Mouse (Mus musculus) neural tube, embryonic 14.5 days (tissue): Measurements from ENCODE around the gene Arhgap9. TPM values are rescaled to one million over a fixed set of nuclear protein-coding genes. Genes with fewer than 3 reads are reported as not detected.

Source experiments
- ATAC-seq: fragments of 200-750 bp; cut with Nextera tagmentation; 2 replicates; pipeline ENCODE4 v1.8.0; 2017; ENCODE audit warnings: low read depth, mild to moderate bottlenecking, moderate TSS enrichment, moderate library complexity
- H3K27ac ChIP-seq: fragments of 300-500 bp; sonication (generic); 2 replicates; pipeline ENCODE4 v1.5.1; 2014; ENCODE audit warnings: low read depth, mild to moderate bottlenecking, control low read depth, low read length, moderate library complexity, mixed read lengths
- H3K27me3 ChIP-seq: fragments of 300-500 bp; sonication (generic); 2 replicates; pipeline ENCODE4 v1.6.1; 2014; ENCODE audit warnings: low read length; ENCODE audit not compliant: control insufficient read depth, insufficient read depth
- H3K36me3 ChIP-seq: fragments of 300-500 bp; sonication (generic); 2 replicates; pipeline ENCODE4 v1.6.1; 2014; ENCODE audit warnings: low read length, mixed read lengths; ENCODE audit not compliant: control insufficient read depth, insufficient read depth
- H3K4me1 ChIP-seq: fragments of 300-500 bp; sonication (generic); 2 replicates; pipeline ENCODE4 v1.6.1; 2014; ENCODE audit warnings: low read length; ENCODE audit not compliant: control insufficient read depth, insufficient read depth
- H3K4me2 ChIP-seq: fragments of 300-500 bp; sonication (generic); 2 replicates; pipeline ENCODE4 v1.6.1; 2014; ENCODE audit warnings: mild to moderate bottlenecking, low read depth, low read length, control low read depth
- H3K4me3 ChIP-seq: fragments of 300-500 bp; sonication (generic); 2 replicates; pipeline ENCODE4 v1.5.1; 2014; ENCODE audit warnings: low read depth, low read length, control low read depth, mixed read lengths
- H3K9ac ChIP-seq: fragments of 300-500 bp; sonication (generic); replicated peaks from 2 replicates; pipeline ENCODE4 v1.6.1; 2014; ENCODE audit warnings: low read depth, mild to moderate bottlenecking, control low read depth, low read length, mixed read lengths
- H3K9me3 ChIP-seq: fragments of 300-500 bp; sonication (generic); 2 replicates; pipeline ENCODE4 v1.6.1; 2016; ENCODE audit warnings: low read length; ENCODE audit not compliant: control insufficient read depth
- WGBS: fragments of 180-500 bp; shearing (Covaris S2); extraction: QIAGEN DNeasy Blood & Tissue Kit; methylation state at CpG from one replicate; pipeline ENCODE4 v1.1.7; 2014; 5-methylcytosine and 5-hydroxymethylcytosine counted together
- polyA plus RNA-seq: library from polyadenylated mRNA; unstranded; fragments of >200 nt; fragmentation: Nextera tagmentation; extraction: Ambion mirVana; gene quantifications from 2 replicates; pipeline ENCODE4 v1.2.1, GENCODE M21; 2014

Gene Arhgap9
- polyA plus RNA-seq, 1 experiment from 2014 or later, result 0.42 TPM

DNA sequence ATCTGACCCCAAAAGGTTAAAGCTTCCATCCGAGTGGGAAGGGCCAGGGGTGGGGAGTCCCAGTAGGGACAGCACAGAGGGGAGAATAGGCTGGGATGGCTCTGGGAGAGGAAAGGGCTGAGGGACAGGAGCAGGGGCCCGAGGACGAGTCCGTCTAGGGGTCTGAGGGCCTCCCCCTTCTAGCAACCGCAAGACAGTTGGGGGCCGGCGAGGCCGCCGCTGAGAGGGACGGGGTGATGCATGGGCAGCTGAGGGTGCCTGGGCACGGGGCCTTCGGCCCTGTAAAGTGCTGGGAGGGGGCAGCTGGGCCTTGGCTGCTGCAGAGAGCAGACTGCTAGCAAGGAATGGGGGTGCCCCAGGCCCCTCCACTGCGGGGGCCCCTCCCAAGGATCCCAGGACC, 36.1 kb upstream of the Arhgap9 start:
- Histone ChIP-seq H3K27me3 (no peaks in the 10 kb centered on the region), H3K27ac (no peak overlapping the region), H3K36me3 (peaks cover 52% of the 10 kb centered on the region), H3K9me3 (no peaks in the 10 kb centered on the region), H3K4me2 (no peak overlapping the region), H3K9ac (no peak overlapping the region), H3K4me3 (no peak overlapping the region), H3K4me1 (peaks cover 33% of the 10 kb centered on the region)
- ATAC-seq, result no peak
- 77% methylated on average over 13 of the region's 13 CpGs for WGBS

DNA sequence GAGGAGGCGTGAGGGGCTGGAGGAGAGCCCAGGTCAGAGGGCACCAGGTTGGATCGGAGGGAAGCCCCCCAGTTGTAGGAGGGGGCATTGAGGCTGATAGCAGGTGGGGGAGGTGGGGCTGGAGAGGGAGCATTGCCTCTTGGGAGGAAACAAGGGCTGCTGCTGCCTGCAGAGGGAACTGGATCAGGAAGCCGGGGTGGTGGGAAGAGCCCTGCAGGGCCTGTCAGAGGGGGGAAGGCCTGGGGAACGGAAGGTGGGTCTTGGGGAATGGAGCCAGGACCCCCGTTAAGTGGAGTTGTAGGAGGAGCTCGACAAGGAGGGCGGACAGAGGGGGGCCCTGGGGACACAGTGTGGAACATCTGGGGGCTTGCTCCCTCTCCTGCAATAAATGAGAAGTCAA, 35.6 kb upstream of the Arhgap9 start:
- WGBS, result 64% methylated on average over 7 of the region's 7 CpGs
- H3K9me3 ChIP-seq, result no peaks in the 10 kb centered on the region
- peaks cover 48% of the 10 kb centered on the region for H3K36me3 ChIP-seq
- no peak for ATAC-seq
- H3K4me1 ChIP-seq, result peaks cover 33% of the 10 kb centered on the region
- no peaks in the 10 kb centered on the region for H3K27me3 ChIP-seq
- H3K4me3 ChIP-seq, result no peak overlapping the region
- H3K9ac ChIP-seq, result no peak overlapping the region; the same call in 1 of the 2 replicates
- H3K27ac ChIP-seq, result no peak overlapping the region
- no peak overlapping the region for H3K4me2 ChIP-seq

DNA sequence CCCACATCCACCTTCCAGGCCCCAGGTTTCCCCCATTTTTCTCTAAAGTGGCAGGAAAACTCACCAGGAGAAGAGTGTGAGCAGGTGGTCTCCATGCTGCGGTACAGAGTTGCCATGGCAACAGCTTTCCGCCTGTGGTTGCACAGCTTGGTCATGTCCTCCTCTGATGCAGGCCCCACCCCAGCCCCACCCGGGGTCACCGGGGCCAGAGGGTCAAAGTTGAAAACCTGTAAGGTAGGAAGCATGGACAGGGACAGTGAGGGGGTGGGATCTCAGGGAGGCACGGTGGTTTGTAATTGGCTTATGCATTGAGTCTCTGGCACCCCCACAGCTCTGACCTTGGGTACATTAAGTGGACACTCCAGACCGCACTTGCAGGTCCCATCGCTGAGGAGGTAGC, 35.0 kb upstream of the Arhgap9 start:
- ATAC-seq, result no peak
- no peak overlapping the region; the same call in 1 of the 2 replicates for H3K9ac ChIP-seq
- H3K4me1 ChIP-seq, result peaks cover 38% of the 10 kb centered on the region
- H3K4me3 ChIP-seq, result no peak overlapping the region; the same call in 1 of the 2 replicates
- H3K9me3 ChIP-seq, result no peaks in the 10 kb centered on the region
- no peak overlapping the region for H3K27ac ChIP-seq
- no peaks in the 10 kb centered on the region for H3K27me3 ChIP-seq
- H3K36me3 ChIP-seq, result peaks cover 44% of the 10 kb centered on the region
- 46% methylated on average over 7 of the region's 7 CpGs for WGBS
- H3K4me2 ChIP-seq, result peak overlapping the region; percentile 91

DNA sequence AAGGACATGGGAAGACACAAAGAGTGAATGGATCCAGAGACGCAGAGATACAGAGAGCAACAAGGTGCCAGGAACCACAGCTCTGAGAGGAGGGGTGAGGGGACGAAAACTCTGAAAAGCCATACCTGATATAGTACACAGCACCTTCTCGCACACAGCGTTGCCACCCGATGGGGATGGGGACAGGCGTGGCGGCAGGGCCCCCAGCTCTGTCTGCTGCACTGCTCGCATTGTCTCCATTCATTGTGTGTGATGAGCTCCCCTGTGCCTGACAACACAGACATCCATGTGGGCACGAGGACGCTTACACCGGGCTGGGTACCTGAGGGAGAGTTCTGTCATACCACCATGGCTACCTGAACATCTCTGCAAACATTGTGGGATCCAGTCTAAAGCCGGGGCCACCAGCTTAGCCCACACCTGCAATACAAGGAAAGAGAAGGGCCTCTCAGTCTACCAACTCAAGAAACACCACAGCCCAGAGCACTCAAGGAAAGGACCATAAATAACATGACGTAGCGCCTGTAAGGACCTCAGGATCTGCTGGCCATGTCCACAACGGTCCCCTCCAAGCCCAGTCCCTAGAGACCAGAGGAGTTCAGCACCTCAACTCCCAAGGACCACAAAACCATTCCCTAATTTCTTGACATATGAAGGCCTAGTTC, 34.4 kb upstream of the Arhgap9 start:
- ATAC-seq, result no peak
- Histone ChIP-seq H3K36me3 (peaks cover 37% of the 10 kb centered on the region), H3K27me3 (no peaks in the 10 kb centered on the region), H3K4me2 (peak overlapping the region; percentile 91), H3K9ac (peak overlapping the region; percentile 84), H3K4me1 (peaks cover 44% of the 10 kb centered on the region), H3K27ac (peak overlapping the region; percentile 96), H3K4me3 (peak overlapping the region; percentile 64), H3K9me3 (no peaks in the 10 kb centered on the region)
- WGBS, result 63% methylated on average over 15 of the region's 15 CpGs

DNA sequence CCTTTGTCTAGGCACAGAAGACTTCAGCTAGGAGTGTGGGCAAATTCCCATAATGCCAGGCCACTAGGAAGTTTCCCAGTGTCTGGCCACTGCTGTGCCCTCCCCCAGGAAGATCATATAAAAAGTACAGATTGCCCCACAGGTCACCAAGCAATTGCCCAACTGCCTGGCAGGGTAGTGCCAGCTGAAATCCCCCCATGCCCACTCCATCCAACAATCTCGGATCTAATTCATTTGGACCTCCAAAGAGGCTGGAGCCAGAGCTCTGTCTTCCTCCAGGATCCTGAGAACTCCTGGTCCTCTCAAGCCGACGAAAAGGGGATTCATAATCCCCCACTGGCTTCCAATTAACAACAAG, 33.8 kb upstream of the Arhgap9 start:
- peak overlapping the region; percentile 84 for H3K9ac ChIP-seq
- 1% methylated on average over 3 of the region's 3 CpGs for WGBS
- H3K4me1 ChIP-seq, result peaks cover 44% of the 10 kb centered on the region
- H3K36me3 ChIP-seq, result peaks cover 32% of the 10 kb centered on the region
- peak overlapping the region; percentile 91 for H3K4me2 ChIP-seq
- no peak for ATAC-seq
- peak overlapping the region; percentile 96 for H3K27ac ChIP-seq
- no peaks in the 10 kb centered on the region for H3K27me3 ChIP-seq
- peak overlapping the region; percentile 64 for H3K4me3 ChIP-seq
- H3K9me3 ChIP-seq, result no peaks in the 10 kb centered on the region

DNA sequence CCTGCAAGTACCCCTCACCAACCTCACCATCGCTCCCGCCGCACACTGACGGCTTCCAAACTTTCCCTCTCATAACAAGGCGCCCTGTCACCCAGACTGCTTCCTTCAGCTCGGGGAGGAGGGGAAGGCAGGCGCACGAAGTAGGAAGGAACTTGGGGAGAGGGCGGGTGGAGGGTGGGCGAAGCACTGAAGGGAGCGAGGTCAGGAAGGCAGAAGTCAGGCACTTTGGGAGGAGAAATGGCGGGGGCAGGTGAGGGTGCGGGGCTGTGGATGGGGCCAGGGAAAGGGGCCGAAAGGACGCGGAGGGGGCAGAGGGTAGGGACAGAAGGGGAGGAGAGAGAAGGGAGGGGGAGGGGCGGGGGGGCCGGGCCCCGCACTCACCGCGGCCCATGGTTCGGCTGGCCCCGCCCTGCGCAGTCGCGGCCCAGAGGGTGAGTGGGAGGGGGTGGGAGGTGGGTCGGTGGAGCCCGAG, 33.4 kb upstream of the Arhgap9 start:
- peak overlapping the region; percentile 64 for H3K4me3 ChIP-seq
- peaks cover 44% of the 10 kb centered on the region for H3K4me1 ChIP-seq
- H3K27ac ChIP-seq, result peak overlapping the region; percentile 96
- ATAC-seq, result peak; percentile 7
- peak overlapping the region; percentile 84 for H3K9ac ChIP-seq
- H3K27me3 ChIP-seq, result no peaks in the 10 kb centered on the region
- peak overlapping the region; percentile 91 for H3K4me2 ChIP-seq
- no peaks in the 10 kb centered on the region for H3K9me3 ChIP-seq
- peaks cover 32% of the 10 kb centered on the region for H3K36me3 ChIP-seq
- 0% methylated on average over 20 of the region's 28 CpGs for WGBS

DNA sequence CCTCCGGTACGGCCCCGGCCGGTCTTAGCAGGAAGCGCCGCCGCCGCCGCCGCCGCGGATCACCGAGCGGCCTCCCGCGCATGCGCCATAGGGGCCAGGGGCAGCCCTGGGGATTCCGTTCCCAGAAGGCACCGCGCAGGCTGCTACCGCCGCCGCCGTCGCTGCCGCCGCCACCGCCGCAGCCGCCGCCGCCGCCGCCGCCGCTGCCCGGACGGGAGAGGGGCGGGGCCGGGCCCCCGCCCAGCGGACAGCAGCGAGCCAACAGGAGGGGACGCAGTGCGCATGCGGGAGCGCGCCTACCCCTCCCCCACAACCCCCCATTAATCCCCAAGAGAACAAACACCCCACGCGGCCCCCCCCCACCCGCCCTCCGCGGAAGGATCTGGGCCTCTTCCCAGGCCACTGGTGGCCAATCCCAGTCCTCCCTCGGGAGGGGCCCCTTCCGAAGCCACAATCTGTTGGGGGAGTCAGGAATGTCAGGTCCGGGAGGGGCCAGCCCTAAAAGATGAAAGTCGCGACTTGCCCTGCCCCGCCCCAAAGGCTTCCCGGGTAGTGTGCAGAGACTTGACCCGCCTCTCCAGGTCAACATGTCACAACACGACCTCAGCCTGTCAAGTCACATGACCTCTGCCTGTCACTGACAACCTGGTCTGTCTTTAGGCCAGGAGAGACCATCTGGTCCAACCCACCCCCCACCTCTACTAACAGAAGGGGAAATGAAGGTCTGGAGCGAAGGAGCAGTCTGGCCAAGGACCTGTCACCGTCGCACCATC, 32.8 kb upstream of the Arhgap9 start, which contains the start of gene Mbd6:
Gene Mbd6 (minus strand): TSS at position 219 of the 773 bp plus-strand sequence.
- no peaks in the 10 kb centered on the region for H3K9me3 ChIP-seq

DNA sequence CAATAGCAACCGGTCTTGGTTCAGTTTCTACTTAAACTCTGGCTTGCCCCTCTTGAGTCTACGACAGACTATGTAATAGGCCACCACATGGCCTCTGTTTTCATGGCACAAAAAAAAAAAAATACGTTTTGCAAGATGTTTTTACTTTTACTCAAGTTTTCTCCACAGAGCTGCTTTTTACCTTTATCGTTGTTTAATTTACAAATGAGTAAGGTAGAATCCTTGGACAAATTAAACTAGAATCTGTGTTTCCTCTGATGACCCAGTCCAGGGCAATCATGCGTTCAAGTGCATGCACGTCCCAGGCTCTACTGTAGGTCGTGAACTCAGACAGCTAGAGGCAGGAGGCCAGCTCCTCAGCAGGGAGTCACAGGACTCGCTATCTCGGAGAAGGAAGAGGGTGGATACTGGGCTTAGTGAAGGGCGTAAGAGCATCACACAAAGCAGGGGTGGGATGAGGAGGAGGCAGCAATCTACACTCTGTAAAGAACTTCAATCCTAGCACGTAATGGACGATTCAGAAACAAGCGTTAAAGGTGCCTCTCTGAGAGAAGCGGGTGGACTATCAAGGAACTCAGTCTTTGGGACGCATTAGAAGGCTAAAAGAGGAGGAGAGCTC, 32.1 kb upstream of the Arhgap9 start:
- Histone ChIP-seq H3K27ac (peak overlapping the region; percentile 96), H3K27me3 (no peaks in the 10 kb centered on the region), H3K9ac (peak overlapping the region; percentile 84), H3K9me3 (no peaks in the 10 kb centered on the region), H3K4me2 (peak overlapping the region; percentile 91), H3K4me1 (peaks cover 44% of the 10 kb centered on the region), H3K36me3 (peaks cover 21% of the 10 kb centered on the region), H3K4me3 (peak overlapping the region; percentile 64)
- 1% methylated on average over 15 of the region's 15 CpGs for WGBS
- peak; percentile 4; the same call in 1 of the 2 replicates for ATAC-seq

More for the DNA sequence above, 32.8 kb upstream of the Arhgap9 start, which contains the start of gene Mbd6:
- H3K36me3 ChIP-seq, result peaks cover 26% of the 10 kb centered on the region
- H3K4me3 ChIP-seq, result peak within 1 kb of the TSS; percentile 64
- peak within 1 kb of the TSS; percentile 84 for H3K9ac ChIP-seq
- under 1% methylated on average over 37 of the region's 65 CpGs for WGBS
- peak within 1 kb of the TSS; percentile 96 for H3K27ac ChIP-seq
- ATAC-seq, result peak; percentile 5
- no peaks in the 10 kb centered on the region for H3K27me3 ChIP-seq
- peak within 1 kb of the TSS; percentile 91 for H3K4me2 ChIP-seq
- peaks cover 44% of the 10 kb centered on the region for H3K4me1 ChIP-seq
